Mouse (Mus musculus): ENCODE measurements around the gene Iqschfp. TPM values are rescaled to one million over a fixed set of nuclear protein-coding genes. Genes with fewer than 3 reads are reported as not detected.
A peak's percentile ranks its signal among the peaks of the same experiment; 100 is the strongest.

The Iqschfp gene
- polyA plus RNA-seq, 1 experiment from 2014 or later = not detected

DNA sequence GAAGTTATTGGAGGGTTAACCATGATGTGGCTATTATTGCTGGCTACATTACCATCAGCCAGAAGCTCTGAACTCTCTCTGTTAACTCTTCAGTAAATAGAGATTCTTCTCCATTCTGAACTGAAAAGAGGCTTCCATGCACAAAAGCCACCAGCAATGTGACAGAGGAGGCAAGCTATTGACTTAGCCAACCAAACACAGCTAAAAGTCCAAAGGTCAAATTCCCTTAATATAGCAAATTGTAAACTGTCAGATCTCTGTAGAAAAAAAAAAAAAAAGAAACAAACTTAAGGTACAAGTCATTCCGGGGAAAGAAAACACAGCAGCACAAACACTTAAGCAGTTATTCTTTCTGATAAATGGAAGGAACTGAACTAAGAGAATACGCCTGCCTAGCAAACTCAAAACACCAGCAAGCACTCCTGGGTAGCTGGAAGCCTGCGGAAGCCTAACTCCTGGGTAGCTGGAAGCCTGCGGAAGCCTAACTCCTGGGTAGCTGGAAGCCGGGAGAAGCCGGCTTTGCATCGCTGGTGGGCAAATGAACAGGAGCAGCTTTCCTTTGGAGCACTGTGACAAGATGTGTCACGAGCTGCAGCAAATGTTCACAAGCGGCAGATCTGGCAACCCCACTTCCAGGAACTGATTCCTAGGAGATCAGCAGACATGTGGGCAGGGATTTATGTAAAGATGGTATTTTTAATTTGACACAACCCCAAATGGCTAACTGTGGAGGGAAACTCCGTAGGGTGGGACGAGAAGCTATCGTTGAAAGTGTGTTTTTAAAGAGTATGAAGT, 701.2 kb downstream of the Iqschfp start:
- WGBS = 81% methylated on average over 12 of the region's 12 CpGs
- H3K9me3 ChIP-seq = no peaks in the 10 kb centered on the region
- H3K27me3 ChIP-seq (ENCODE audit: insufficient read depth, poor library complexity, severe bottlenecking) = no peaks in the 10 kb centered on the region
- H3K36me3 ChIP-seq = peaks cover 6% of the 10 kb centered on the region; the same call in 1 of the 2 replicates
- no peak for DNase-seq (ENCODE audit: low spot score)
- no peak overlapping the region for H3K27ac ChIP-seq
- peaks cover 50% of the 10 kb centered on the region for H3K4me1 ChIP-seq
- H3K4me3 ChIP-seq = no peak overlapping the region

GRCm38 (mm10) chr3:68595316-68595925, 703.4 kb downstream of the Iqschfp start:
- DNase-seq (ENCODE audit: low spot score) = no peak
- H3K36me3 ChIP-seq = peaks cover 8% of the 10 kb centered on the region; the same call in 1 of the 2 replicates
- H3K27ac ChIP-seq = no peak overlapping the region
- H3K9me3 ChIP-seq = no peaks in the 10 kb centered on the region
- no peaks in the 10 kb centered on the region for H3K27me3 ChIP-seq (ENCODE audit: insufficient read depth, poor library complexity, severe bottlenecking)
- WGBS = 80% methylated on average over 10 of the region's 10 CpGs
- peaks cover 37% of the 10 kb centered on the region for H3K4me1 ChIP-seq
- H3K4me3 ChIP-seq = no peak overlapping the region

DNA sequence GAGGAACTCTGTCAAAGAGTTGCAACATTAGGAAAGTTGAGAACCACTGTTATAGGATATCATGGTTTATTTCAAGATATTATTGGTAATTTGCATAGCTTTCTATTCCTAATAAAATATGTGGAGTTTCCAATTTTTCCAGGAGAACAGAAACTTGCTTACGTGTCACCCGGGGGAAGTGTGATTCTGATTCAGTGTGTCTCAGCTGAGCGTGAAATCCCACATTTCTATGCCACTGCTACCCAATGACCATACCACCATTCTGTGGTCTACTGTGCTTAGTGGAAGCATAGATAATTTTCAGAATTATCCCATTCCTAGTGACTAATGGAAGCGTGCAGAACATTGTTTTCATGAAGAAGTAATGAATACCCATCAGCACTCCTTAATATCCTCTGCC, 704.9 kb downstream of the Iqschfp start:
- H3K4me3 ChIP-seq = no peak overlapping the region
- 94% methylated on average over 4 of the region's 4 CpGs for WGBS
- H3K36me3 ChIP-seq = peaks cover 8% of the 10 kb centered on the region; the same call in 1 of the 2 replicates
- H3K4me1 ChIP-seq = peaks cover 25% of the 10 kb centered on the region
- no peak for DNase-seq (ENCODE audit: low spot score)
- no peaks in the 10 kb centered on the region for H3K9me3 ChIP-seq
- no peaks in the 10 kb centered on the region for H3K27me3 ChIP-seq (ENCODE audit: insufficient read depth, poor library complexity, severe bottlenecking)
- H3K27ac ChIP-seq = no peak overlapping the region

DNA sequence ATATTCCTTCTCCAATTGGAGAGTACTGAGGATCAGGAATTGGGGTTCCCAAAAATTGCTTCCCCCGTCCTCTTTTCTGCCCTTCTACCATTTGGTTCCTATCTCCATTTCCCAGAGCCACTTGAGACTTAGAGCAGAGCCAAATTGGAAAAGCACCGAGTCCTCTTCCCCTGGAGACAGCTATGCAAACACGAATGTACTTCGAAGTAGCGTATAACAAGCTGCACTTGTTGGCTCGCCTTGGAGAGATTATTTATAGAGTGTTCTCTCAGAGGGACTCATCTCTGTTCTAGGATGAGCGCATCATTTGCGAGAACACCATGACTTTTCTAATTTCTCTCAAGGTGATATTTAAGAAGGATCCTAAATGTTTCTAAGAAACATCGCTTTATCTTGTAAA, 710.9 kb downstream of the Iqschfp start:
- no peak for DNase-seq (ENCODE audit: low spot score)
- H3K9me3 ChIP-seq = no peaks in the 10 kb centered on the region
- H3K27ac ChIP-seq = no peak overlapping the region
- 75% methylated on average over 9 of the region's 9 CpGs for WGBS
- peaks cover 14% of the 10 kb centered on the region for H3K4me1 ChIP-seq
- peaks cover 13% of the 10 kb centered on the region for H3K36me3 ChIP-seq
- H3K4me3 ChIP-seq = no peak overlapping the region
- H3K27me3 ChIP-seq (ENCODE audit: insufficient read depth, poor library complexity, severe bottlenecking) = no peaks in the 10 kb centered on the region

DNA sequence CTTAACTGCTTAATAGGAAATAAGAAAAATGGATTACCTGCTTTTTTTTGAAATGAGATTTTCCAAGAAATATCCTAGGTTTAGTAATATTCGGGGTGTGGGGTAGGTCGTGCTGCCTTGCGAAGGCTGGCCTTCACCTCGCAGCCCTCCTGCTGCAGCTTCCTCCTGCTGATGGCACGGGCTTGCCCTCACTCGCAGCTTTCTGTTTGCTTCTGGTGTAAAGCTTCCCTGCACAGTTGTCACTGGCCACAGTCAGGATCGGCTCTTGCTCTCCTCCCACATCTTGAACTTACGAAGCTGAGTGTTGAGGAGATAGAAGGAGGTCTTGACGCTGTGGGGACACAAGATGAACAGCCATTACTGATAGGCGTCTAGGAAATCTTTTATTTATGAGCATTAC, 712.4 kb downstream of the Iqschfp start:
- Histone ChIP-seq H3K9me3 (no peaks in the 10 kb centered on the region), H3K27ac (no peak overlapping the region), H3K4me3 (no peak overlapping the region), H3K4me1 (peaks cover 23% of the 10 kb centered on the region), H3K27me3 (ENCODE audit: insufficient read depth, poor library complexity, severe bottlenecking) (no peaks in the 10 kb centered on the region), H3K36me3 (peaks cover 10% of the 10 kb centered on the region)
- WGBS = 63% methylated on average over 10 of the region's 10 CpGs
- no peak for DNase-seq (ENCODE audit: low spot score)

DNA sequence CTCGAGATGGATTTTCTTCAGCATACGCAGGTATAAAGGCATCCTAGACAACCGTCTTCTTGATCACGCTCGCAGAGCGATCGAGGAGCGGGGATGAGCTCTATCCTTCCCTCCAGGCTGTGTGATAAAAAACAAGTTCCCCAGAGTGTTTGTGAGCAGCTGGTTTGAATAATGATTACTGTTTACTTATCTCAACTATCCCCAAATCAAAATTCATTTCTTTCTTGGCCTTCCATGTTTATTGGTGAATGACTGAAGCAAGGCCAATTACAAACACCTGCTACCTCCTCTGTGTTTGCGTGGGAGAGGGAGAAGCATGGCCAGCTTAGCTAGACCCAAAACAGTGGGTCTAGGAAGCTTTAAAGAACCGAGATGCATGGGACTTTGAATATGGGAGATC, 712.9 kb downstream of the Iqschfp start:
- Histone ChIP-seq H3K4me3 (no peak overlapping the region), H3K9me3 (no peaks in the 10 kb centered on the region), H3K27me3 (ENCODE audit: insufficient read depth, poor library complexity, severe bottlenecking) (no peaks in the 10 kb centered on the region), H3K4me1 (peaks cover 24% of the 10 kb centered on the region), H3K27ac (no peak overlapping the region), H3K36me3 (peaks cover 10% of the 10 kb centered on the region)
- no peak for DNase-seq (ENCODE audit: low spot score)
- WGBS = 85% methylated on average over 10 of the region's 10 CpGs

DNA sequence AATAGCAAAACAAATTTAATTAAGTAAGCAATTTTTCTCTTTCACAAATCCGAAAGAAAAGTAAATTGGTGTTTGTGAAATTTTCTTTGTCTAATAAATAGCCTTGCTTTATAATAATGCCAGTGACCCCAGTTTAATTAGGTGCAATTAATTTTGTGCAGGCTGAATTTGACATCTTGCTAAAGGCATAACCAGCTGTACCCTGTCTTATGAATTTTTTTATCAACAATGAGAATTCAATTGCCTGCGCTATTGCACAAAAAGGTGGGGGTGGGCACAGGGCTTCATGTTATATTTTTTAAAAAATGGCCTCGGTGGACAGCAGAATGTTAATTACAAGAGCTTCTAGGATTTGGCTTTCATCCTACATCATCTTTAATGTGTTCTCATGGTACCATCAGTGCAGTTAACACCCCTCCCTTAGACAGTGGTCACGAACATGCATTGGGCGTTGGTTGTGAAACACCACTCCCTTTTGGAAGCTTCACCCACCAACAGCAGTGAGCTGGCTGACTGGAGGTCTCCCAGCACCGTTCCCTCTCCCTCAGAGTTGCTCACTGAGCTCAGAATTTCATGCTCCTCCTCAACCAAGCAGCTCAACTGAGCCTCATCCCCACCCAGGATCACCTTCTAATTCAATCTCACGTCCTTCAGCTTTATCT, 714.0 kb downstream of the Iqschfp start:
- Histone ChIP-seq H3K4me1 (peaks cover 27% of the 10 kb centered on the region), H3K4me3 (no peak overlapping the region), H3K27me3 (ENCODE audit: insufficient read depth, poor library complexity, severe bottlenecking) (no peaks in the 10 kb centered on the region), H3K27ac (no peak overlapping the region), H3K9me3 (no peaks in the 10 kb centered on the region), H3K36me3 (peaks cover 10% of the 10 kb centered on the region)
- WGBS = 87% methylated on average over 7 of the region's 7 CpGs
- DNase-seq (ENCODE audit: low spot score) = no peak

DNA sequence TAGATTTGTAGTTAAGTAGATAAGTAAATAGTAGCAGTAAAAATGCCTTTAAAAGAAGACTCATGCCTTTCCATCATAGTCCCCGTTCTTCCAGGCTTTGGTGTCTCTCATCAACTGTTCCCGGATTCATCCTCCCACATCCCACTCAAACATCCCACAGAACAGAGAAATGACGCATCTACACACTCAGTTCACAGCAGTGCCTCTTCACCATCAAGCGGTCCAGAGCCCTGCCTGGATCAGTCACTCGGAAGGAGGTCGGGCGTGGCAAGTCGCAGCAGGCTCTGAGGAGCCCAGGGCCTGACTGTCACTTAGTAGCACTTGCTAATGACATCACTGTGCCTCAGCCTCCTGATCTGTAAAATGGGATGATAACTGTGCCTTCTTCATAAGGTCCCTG, 714.7 kb downstream of the Iqschfp start:
- WGBS = 91% methylated on average over 8 of the region's 8 CpGs
- Histone ChIP-seq H3K27me3 (ENCODE audit: insufficient read depth, poor library complexity, severe bottlenecking) (no peaks in the 10 kb centered on the region), H3K36me3 (peaks cover 10% of the 10 kb centered on the region), H3K9me3 (no peaks in the 10 kb centered on the region), H3K27ac (no peak overlapping the region), H3K4me3 (no peak overlapping the region), H3K4me1 (peaks cover 26% of the 10 kb centered on the region)
- no peak for DNase-seq (ENCODE audit: low spot score)

DNA sequence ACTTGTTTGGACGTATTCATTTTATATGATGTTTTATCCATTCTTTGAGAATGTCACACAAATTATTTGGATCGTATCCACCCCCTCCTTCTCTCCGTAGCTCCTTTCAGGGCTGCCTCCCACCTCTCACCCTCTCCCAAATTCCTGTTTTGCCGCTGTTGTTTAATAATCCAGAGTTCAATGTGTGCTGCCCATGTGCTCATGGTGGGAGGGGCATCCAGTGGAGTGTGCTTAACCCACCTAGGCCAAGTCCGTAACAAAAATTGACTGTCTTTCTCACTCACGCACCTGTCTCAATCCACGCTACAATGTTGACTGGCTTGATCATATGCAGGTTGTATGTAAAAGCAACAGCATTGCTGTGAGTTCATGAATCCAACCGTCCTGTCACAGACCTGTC, 715.3 kb downstream of the Iqschfp start:
- no peak for DNase-seq (ENCODE audit: low spot score)
- Histone ChIP-seq H3K4me3 (no peak overlapping the region), H3K36me3 (peaks cover 10% of the 10 kb centered on the region), H3K4me1 (peaks cover 20% of the 10 kb centered on the region), H3K9me3 (no peaks in the 10 kb centered on the region), H3K27ac (no peak overlapping the region), H3K27me3 (ENCODE audit: insufficient read depth, poor library complexity, severe bottlenecking) (no peaks in the 10 kb centered on the region)
- WGBS = 89% methylated on average over 8 of the region's 8 CpGs

- no peak for DNase-seq (ENCODE audit: low spot score)
- Histone ChIP-seq H3K4me1 (peaks cover 18% of the 10 kb centered on the region), H3K9me3 (no peaks in the 10 kb centered on the region), H3K27ac (peak overlapping the region; percentile 33; the same call in 1 of the 2 replicates), H3K36me3 (peaks cover 10% of the 10 kb centered on the region), H3K27me3 (ENCODE audit: insufficient read depth, poor library complexity, severe bottlenecking) (no peaks in the 10 kb centered on the region), H3K4me3 (no peak overlapping the region)
- 77% methylated on average over 19 of the region's 19 CpGs for WGBS
These were observed 716.9 kb downstream of the Iqschfp start for GRCm38 (mm10) chr3:68608848-68609497.

DNA sequence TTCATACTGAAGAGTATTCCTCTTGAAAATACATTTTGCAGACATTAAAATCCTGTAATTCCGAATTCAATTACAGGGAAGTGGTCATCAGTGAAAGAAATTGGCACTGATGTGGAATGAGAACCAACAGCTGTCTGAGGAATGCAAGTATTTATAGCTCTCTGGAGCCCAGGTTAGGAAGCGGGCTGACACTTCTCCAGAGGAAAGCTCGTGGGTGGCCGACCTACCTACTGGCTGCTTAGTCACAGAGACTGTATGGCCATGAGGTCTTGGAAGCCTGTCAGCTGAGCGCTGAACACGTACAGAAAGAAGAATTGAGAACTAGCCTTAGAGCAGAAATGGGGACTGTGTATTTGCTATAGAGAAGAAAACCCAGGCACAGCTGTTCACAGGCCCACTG, 718.0 kb downstream of the Iqschfp start:
- no peak for DNase-seq (ENCODE audit: low spot score)
- Histone ChIP-seq H3K27me3 (ENCODE audit: insufficient read depth, poor library complexity, severe bottlenecking) (no peaks in the 10 kb centered on the region), H3K9me3 (no peaks in the 10 kb centered on the region), H3K36me3 (peaks cover 10% of the 10 kb centered on the region), H3K4me3 (no peak overlapping the region), H3K27ac (no peak overlapping the region; the same call in 1 of the 2 replicates), H3K4me1 (peaks cover 18% of the 10 kb centered on the region)
- WGBS = 42% methylated on average over 6 of the region's 6 CpGs

DNA sequence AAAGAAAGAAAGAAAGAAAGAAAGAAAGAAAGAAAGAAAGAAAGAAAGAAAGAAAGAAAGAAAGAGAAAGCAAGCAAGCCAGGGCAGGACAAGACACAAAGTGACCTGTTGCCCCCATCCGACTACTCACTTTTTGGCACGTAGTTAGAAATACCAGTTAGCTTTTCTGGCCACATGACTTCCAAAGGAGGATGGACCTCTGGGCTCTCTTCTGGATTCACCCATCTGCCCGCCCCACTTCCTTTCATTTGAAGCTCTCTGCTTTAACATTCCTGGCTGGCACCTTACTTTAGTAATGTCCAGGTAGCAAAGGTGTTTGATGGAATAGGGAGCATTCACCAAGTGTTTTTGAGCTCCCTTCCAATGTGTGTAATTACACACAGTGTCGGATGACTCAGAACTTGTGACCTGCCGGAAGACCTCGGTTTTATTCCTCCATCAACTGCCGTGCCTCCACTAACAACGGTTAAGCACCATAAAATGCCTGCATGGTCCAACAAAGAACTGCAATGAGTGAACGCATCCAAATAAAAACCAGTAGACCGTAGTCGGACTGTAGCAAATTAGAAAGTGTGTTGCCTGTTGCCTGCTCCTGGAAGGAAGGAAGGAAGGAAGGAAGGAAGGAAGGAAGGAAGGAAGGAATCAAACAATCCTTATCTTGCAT, 718.7 kb downstream of the Iqschfp start:
- no peak overlapping the region for H3K27ac ChIP-seq
- 89% methylated on average over 11 of the region's 11 CpGs for WGBS
- DNase-seq (ENCODE audit: low spot score) = no peak
- H3K36me3 ChIP-seq = peaks cover 10% of the 10 kb centered on the region
- H3K9me3 ChIP-seq = no peaks in the 10 kb centered on the region
- no peak overlapping the region for H3K4me3 ChIP-seq
- peaks cover 22% of the 10 kb centered on the region for H3K4me1 ChIP-seq
- H3K27me3 ChIP-seq (ENCODE audit: insufficient read depth, poor library complexity, severe bottlenecking) = no peaks in the 10 kb centered on the region

All from heart, embryonic 10.5 days (tissue).